Mouse (Mus musculus): ENCODE measurements around the gene Insr. TPM values are rescaled to one million over a fixed set of nuclear protein-coding genes. Genes with fewer than 3 reads are reported as not detected.

Insr gene
- polyA plus RNA-seq, 1 experiment from 2014 or later = 45.7 TPM

DNA sequence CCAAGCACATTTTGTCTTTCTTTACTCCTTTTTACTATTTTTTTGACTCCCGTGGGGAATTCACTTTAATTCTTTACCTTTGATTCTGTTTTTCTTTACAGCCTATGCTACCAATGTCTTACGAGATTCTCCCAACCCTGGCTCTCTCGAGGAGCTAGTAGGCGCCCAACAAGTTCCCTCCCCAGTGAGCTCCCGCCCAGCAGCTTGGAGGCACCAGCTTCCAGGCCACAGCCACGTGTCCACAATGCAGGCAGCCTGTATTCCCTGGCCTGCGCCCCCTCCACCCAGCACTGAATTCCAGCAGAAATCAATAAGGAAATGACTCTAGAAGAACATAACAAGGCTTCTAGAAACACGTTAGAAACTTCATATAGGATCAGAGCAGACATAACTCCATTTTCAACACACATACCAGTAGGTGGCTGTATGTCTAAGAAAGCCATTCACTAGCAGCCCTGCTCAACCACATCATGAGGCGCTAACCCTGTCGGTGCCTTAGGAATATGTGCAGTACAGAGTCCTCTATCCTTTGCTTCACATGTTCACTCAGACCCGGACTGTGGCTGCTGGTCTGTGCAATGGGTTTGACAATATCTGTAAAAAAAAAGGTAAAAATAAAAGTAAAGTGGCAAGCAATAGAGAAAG lies 971 bp upstream of the Insr start:
- H3K27me3 ChIP-seq (ENCODE audit: control insufficient read depth, insufficient read depth, low read length) = no peaks in the 10 kb centered on the region
- H3K4me1 ChIP-seq (ENCODE audit: control insufficient read depth, insufficient read depth, low read length) = peaks cover 11% of the 10 kb centered on the region; the same call in 1 of the 2 replicates
- ATAC-seq (replicated peaks; ENCODE audit: insufficient number of reproducible peaks, low FRiP score, low TSS enrichment) = no peak
- H3K27ac ChIP-seq (ENCODE audit: low read depth, low read length) = no peak overlapping the region
- 26% methylated on average over 11 of the region's 11 CpGs for WGBS (ENCODE audit: insufficient replicate concordance)
- peak overlapping the region; percentile 90 for H3K4me2 ChIP-seq
- peak overlapping the region; percentile 93 for H3K4me3 ChIP-seq (ENCODE audit: low read depth, low read length)
- no peak overlapping the region for H3K9ac ChIP-seq (ENCODE audit: low read depth, low read length)
- H3K36me3 ChIP-seq (ENCODE audit: control insufficient read depth, insufficient read depth, low read length) = no peaks in the 10 kb centered on the region
- no peaks in the 10 kb centered on the region for H3K9me3 ChIP-seq (replicated peaks; ENCODE audit: control insufficient read depth, low read length)

DNA sequence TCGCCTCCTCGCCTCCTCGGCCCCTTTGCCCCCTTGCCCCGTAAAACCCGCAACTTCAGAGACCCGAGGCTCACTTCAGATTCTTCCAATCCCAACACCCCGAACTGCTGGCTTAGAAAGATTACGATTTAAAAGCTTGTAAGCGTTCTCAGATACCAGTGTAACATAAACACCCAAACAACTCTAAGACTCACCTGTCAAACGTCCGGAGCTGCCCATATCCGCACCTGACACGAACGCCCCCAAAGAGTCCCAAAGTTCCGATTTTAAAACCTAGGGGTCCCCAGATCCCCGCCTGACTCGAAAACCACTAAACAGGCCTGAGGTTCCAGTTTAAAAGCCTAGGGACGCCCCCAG lies 282 bp upstream of the Insr start:
- Histone ChIP-seq H3K27me3 (ENCODE audit: control insufficient read depth, insufficient read depth, low read length) (no peaks in the 10 kb centered on the region), H3K36me3 (ENCODE audit: control insufficient read depth, insufficient read depth, low read length) (no peaks in the 10 kb centered on the region), H3K4me3 (ENCODE audit: low read depth, low read length) (peak overlapping the region; percentile 93), H3K4me1 (ENCODE audit: control insufficient read depth, insufficient read depth, low read length) (peaks cover 11% of the 10 kb centered on the region; the same call in 1 of the 2 replicates), H3K9me3 (replicated peaks; ENCODE audit: control insufficient read depth, low read length) (no peaks in the 10 kb centered on the region), H3K27ac (ENCODE audit: low read depth, low read length) (no peak overlapping the region), H3K4me2 (peak overlapping the region; percentile 90), H3K9ac (ENCODE audit: low read depth, low read length) (peak overlapping the region; percentile 98)
- WGBS (ENCODE audit: insufficient replicate concordance) = 2% methylated on average over 18 of the region's 18 CpGs
- ATAC-seq (replicated peaks; ENCODE audit: insufficient number of reproducible peaks, low FRiP score, low TSS enrichment) = no peak; the same call in 1 of the 2 replicates

DNA sequence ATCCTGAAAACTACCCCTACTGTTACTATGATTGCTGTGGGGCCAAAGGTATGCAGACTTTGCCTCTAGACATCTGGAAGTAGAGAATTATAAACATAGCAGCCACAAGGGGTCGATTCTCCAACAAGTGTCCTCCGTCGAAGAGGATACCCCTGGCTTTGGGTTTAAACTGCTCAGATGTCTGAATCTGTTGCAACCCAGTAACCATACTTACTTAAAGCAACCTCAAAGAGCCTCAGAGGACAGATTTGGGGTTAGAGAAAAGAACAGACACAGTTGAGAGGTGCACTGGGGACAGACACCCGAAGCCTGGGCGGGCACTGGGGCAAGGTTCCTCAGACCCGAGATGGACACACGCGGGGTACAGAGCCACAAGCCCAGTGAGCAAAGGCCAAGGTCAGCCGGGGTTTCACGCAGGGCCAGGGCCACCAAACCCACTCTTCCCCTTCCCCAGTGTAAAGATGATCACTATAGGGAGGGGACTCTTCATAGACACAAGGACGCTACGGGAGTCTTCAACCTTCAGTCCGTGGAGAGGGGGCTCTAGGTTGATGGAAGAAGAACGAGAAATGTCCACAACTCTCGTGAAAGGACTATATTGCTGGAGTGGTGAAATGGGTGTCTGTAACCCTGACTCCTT lies 1.1 kb downstream of the Insr start:
- ATAC-seq (replicated peaks; ENCODE audit: insufficient number of reproducible peaks, low FRiP score, low TSS enrichment) = no peak
- Histone ChIP-seq H3K9me3 (replicated peaks; ENCODE audit: control insufficient read depth, low read length) (no peaks in the 10 kb centered on the region), H3K9ac (ENCODE audit: low read depth, low read length) (peak overlapping the region; percentile 98), H3K4me1 (ENCODE audit: control insufficient read depth, insufficient read depth, low read length) (peaks cover 11% of the 10 kb centered on the region; the same call in 1 of the 2 replicates), H3K4me2 (peak overlapping the region; percentile 90), H3K27ac (ENCODE audit: low read depth, low read length) (0 out of 2 replicates have a peak overlapping the region, but pooled peaks have one; percentile 22), H3K36me3 (ENCODE audit: control insufficient read depth, insufficient read depth, low read length) (no peaks in the 10 kb centered on the region), H3K27me3 (ENCODE audit: control insufficient read depth, insufficient read depth, low read length) (no peaks in the 10 kb centered on the region), H3K4me3 (ENCODE audit: low read depth, low read length) (peak overlapping the region; percentile 93)
- 30% methylated on average over 15 of the region's 15 CpGs for WGBS (ENCODE audit: insufficient replicate concordance)

DNA sequence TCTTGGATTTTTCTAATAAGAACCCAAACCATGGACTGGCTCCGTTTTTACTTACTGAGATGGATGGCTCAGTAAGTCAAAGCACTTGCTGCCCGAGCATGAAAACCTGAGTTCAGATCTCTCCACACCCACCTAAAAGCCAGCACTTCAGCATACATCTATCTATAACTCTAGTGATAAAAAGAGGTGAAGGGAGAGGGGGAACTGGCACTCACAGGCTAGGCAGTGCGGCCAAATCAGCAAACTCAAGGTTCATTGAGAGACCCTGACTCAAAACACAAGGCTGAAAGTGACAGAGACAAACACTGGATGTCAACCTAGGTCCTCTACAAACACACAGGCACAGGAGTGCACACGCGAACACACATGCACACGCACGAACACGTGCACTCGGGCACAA lies 2.2 kb downstream of the Insr start:
- Histone ChIP-seq H3K4me2 (peak overlapping the region; percentile 90), H3K9ac (ENCODE audit: low read depth, low read length) (no peak overlapping the region), H3K9me3 (replicated peaks; ENCODE audit: control insufficient read depth, low read length) (no peaks in the 10 kb centered on the region), H3K36me3 (ENCODE audit: control insufficient read depth, insufficient read depth, low read length) (no peaks in the 10 kb centered on the region), H3K4me3 (ENCODE audit: low read depth, low read length) (no peak overlapping the region), H3K27ac (ENCODE audit: low read depth, low read length) (no peak overlapping the region), H3K4me1 (ENCODE audit: control insufficient read depth, insufficient read depth, low read length) (peaks cover 11% of the 10 kb centered on the region; the same call in 1 of the 2 replicates), H3K27me3 (ENCODE audit: control insufficient read depth, insufficient read depth, low read length) (no peaks in the 10 kb centered on the region)
- ATAC-seq (replicated peaks; ENCODE audit: insufficient number of reproducible peaks, low FRiP score, low TSS enrichment) = no peak
- 90% methylated on average over 9 of the region's 9 CpGs for WGBS (ENCODE audit: insufficient replicate concordance)

- Histone ChIP-seq H3K36me3 (ENCODE audit: control insufficient read depth, insufficient read depth, low read length) (no peaks in the 10 kb centered on the region), H3K4me1 (ENCODE audit: control insufficient read depth, insufficient read depth, low read length) (peaks cover 11% of the 10 kb centered on the region; the same call in 1 of the 2 replicates), H3K9ac (ENCODE audit: low read depth, low read length) (no peak overlapping the region), H3K4me3 (ENCODE audit: low read depth, low read length) (no peak overlapping the region), H3K27me3 (ENCODE audit: control insufficient read depth, insufficient read depth, low read length) (no peaks in the 10 kb centered on the region), H3K9me3 (replicated peaks; ENCODE audit: control insufficient read depth, low read length) (no peaks in the 10 kb centered on the region), H3K4me2 (no peak overlapping the region), H3K27ac (ENCODE audit: low read depth, low read length) (no peak overlapping the region)
- 92% methylated on average over 8 of the region's 8 CpGs for WGBS (ENCODE audit: insufficient replicate concordance)
- no peak for ATAC-seq (replicated peaks; ENCODE audit: insufficient number of reproducible peaks, low FRiP score, low TSS enrichment)
Measured at GRCm38 (mm10) chr8:3276009-3276408, 3.4 kb downstream of the Insr start.

GRCm38 (mm10) chr8:3275189-3275588 lies 4.2 kb downstream of the Insr start:
- WGBS (ENCODE audit: insufficient replicate concordance) = 69% methylated on average over 5 of the region's 5 CpGs
- H3K4me2 ChIP-seq = no peak overlapping the region
- H3K9me3 ChIP-seq (replicated peaks; ENCODE audit: control insufficient read depth, low read length) = no peaks in the 10 kb centered on the region
- peaks cover 15% of the 10 kb centered on the region for H3K4me1 ChIP-seq (ENCODE audit: control insufficient read depth, insufficient read depth, low read length)
- H3K4me3 ChIP-seq (ENCODE audit: low read depth, low read length) = no peak overlapping the region
- no peak overlapping the region for H3K27ac ChIP-seq (ENCODE audit: low read depth, low read length)
- no peak for ATAC-seq (replicated peaks; ENCODE audit: insufficient number of reproducible peaks, low FRiP score, low TSS enrichment)
- no peaks in the 10 kb centered on the region for H3K27me3 ChIP-seq (ENCODE audit: control insufficient read depth, insufficient read depth, low read length)
- H3K9ac ChIP-seq (ENCODE audit: low read depth, low read length) = no peak overlapping the region
- no peaks in the 10 kb centered on the region for H3K36me3 ChIP-seq (ENCODE audit: control insufficient read depth, insufficient read depth, low read length)

- no peak overlapping the region for H3K9ac ChIP-seq (ENCODE audit: low read depth, low read length)
- no peaks in the 10 kb centered on the region for H3K36me3 ChIP-seq (ENCODE audit: control insufficient read depth, insufficient read depth, low read length)
- H3K4me1 ChIP-seq (ENCODE audit: control insufficient read depth, insufficient read depth, low read length) = peaks cover 15% of the 10 kb centered on the region
- H3K4me2 ChIP-seq = no peak overlapping the region
- H3K27me3 ChIP-seq (ENCODE audit: control insufficient read depth, insufficient read depth, low read length) = no peaks in the 10 kb centered on the region
- H3K9me3 ChIP-seq (replicated peaks; ENCODE audit: control insufficient read depth, low read length) = no peaks in the 10 kb centered on the region
- H3K27ac ChIP-seq (ENCODE audit: low read depth, low read length) = no peak overlapping the region
- no peak for ATAC-seq (replicated peaks; ENCODE audit: insufficient number of reproducible peaks, low FRiP score, low TSS enrichment)
- H3K4me3 ChIP-seq (ENCODE audit: low read depth, low read length) = no peak overlapping the region
- 93% methylated on average over 3 of the region's 3 CpGs for WGBS (ENCODE audit: insufficient replicate concordance)
Measured at GRCm38 (mm10) chr8:3273799-3274198, 5.6 kb downstream of the Insr start.

- no peak overlapping the region for H3K9ac ChIP-seq (ENCODE audit: low read depth, low read length)
- peaks cover 8% of the 10 kb centered on the region for H3K4me1 ChIP-seq (ENCODE audit: control insufficient read depth, insufficient read depth, low read length)
- no peak overlapping the region for H3K4me2 ChIP-seq
- H3K27me3 ChIP-seq (ENCODE audit: control insufficient read depth, insufficient read depth, low read length) = no peaks in the 10 kb centered on the region
- 69% methylated on average over 3 of the region's 3 CpGs for WGBS (ENCODE audit: insufficient replicate concordance)
- no peaks in the 10 kb centered on the region for H3K9me3 ChIP-seq (replicated peaks; ENCODE audit: control insufficient read depth, low read length)
- no peak overlapping the region for H3K4me3 ChIP-seq (ENCODE audit: low read depth, low read length)
- no peak for ATAC-seq (replicated peaks; ENCODE audit: insufficient number of reproducible peaks, low FRiP score, low TSS enrichment)
- no peak overlapping the region for H3K27ac ChIP-seq (ENCODE audit: low read depth, low read length)
- peaks cover 5% of the 10 kb centered on the region; the same call in 1 of the 2 replicates for H3K36me3 ChIP-seq (ENCODE audit: control insufficient read depth, insufficient read depth, low read length)
Measured at GRCm38 (mm10) chr8:3267449-3267761, 12.0 kb downstream of the Insr start.

Data from heart, embryonic 11.5 days (tissue).